Mouse (Mus musculus) adipose tissue, adult 10 weeks (tissue): ENCODE results near the gene Gm9044. TPM values are rescaled to one million over a fixed set of nuclear protein-coding genes. Genes with fewer than 3 reads are reported as not detected.

Experiments used
- polyA plus RNA-seq: library from polyadenylated mRNA; stranded (reverse); fragments of 350-450 nt; fragmentation: Illumina TruSeq; extraction: RNeasy Lipid Tissue Mini Kit (QIAGEN cat#74804); gene quantifications from one replicate; pipeline ENCODE4 v1.2.3, GENCODE M21; 2014; ENCODE audit warnings: low read depth, low replicate concordance

Gene Gm9044
- not detected for polyA plus RNA-seq

GRCm38 (mm10) chr10:118332308-118332707 is at the start of gene Gm9044:
Gm9044 (minus strand) TSS chr10:118332408.

GRCm38 (mm10) chr10:118354005-118354404 is 21.8 kb upstream of the Gm9044 start, which contains the start of gene Gm9049:
Gm9049 (minus strand) TSS chr10:118354105.

GRCm38 (mm10) chr10:118348579-118348978 is 16.4 kb upstream of the Gm9044 start, which contains the start of gene Gm9048:
Gm9048 (minus strand) TSS chr10:118348679.

GRCm38 (mm10) chr10:118343155-118343554 is 10.9 kb upstream of the Gm9044 start, which contains the start of gene Gm9046:
Gm9046 (minus strand) TSS chr10:118343255.

GRCm38 (mm10) chr10:118337731-118338130 is 5.5 kb upstream of the Gm9044 start, which contains the start of gene Gm9045:
Gm9045 (minus strand) TSS chr10:118337831.

GRCm38 (mm10) chr10:118326869-118327268 is 5.3 kb downstream of the Gm9044 start, which contains the start of gene Gm9040:
Gm9040 (minus strand) TSS chr10:118326969.

GRCm38 (mm10) chr10:118294938-118295337 is 37.3 kb downstream of the Gm9044 start, which contains the start of gene Iltifb:
Iltifb (minus strand) TSS chr10:118295038.

Other genes starting within 250 kb of the Gm9044 start
- 12.6 TPM for gene Mdm1, start 190.6 kb downstream of the Gm9044 start, polyA plus RNA-seq
- gene Il22, start 127.5 kb downstream of the Gm9044 start, polyA plus RNA-seq = not detected
- not detected for gene Gm32717, start 91.6 kb downstream of the Gm9044 start, polyA plus RNA-seq
- gene Gm32802, start 73.7 kb downstream of the Gm9044 start, polyA plus RNA-seq = not detected
- gene Iltifb, start 37.4 kb downstream of the Gm9044 start, polyA plus RNA-seq = not detected
- gene Gm9040, start 5.4 kb downstream of the Gm9044 start, polyA plus RNA-seq = not detected
- gene Gm9045, start 5.4 kb upstream of the Gm9044 start, polyA plus RNA-seq = not detected
- gene Gm9046, start 10.8 kb upstream of the Gm9044 start, polyA plus RNA-seq = not detected
- not detected for gene Gm9048, start 16.3 kb upstream of the Gm9044 start, polyA plus RNA-seq
- gene Gm9049, start 21.7 kb upstream of the Gm9044 start, polyA plus RNA-seq = not detected
- gene Ifng, start 108.6 kb upstream of the Gm9044 start, polyA plus RNA-seq = 0.50 TPM